Mouse (Mus musculus) left cerebral cortex, adult 2 months (tissue): ENCODE data around the gene Snrnp25. TPM values are rescaled to one million over a fixed set of nuclear protein-coding genes. Genes with fewer than 3 reads are reported as not detected.

ENCODE experiments used
- DNase-seq, 2 experiments: peaks; one replicate each; pipeline ENCODE4 v3.0.0; 2021 to 2022; ENCODE audit warnings: low spot score in 2 of 2, mixed read lengths in 1 of 2; ENCODE audit errors: extremely low spot score in 1 of 2
- H3K27ac ChIP-seq: fragments of 200-600 bp; 2 replicates; pipeline ENCODE4 v1.8.1; 2022
- H3K4me3 ChIP-seq: fragments of 200-600 bp; 2 replicates; pipeline ENCODE4 v1.8.1; 2022
- CTCF ChIP-seq: fragments of 200-600 bp; IDR thresholded peaks from 2 replicates; pipeline ENCODE4 v1.8.1; 2022; ENCODE audit warnings: antibody characterized with exemption, mild to moderate bottlenecking, moderate library complexity
- intact Hi-C: fragments of 180-260 bp; cut with DNase I; formaldehyde crosslinking; loops from one replicate; pipeline ENCODE4 v1.15.1; 2025
- total RNA-seq, 2 experiments: library from RNA; stranded (reverse); gene quantifications; 2 replicates each; pipeline ENCODE4 v1.2.3; 2021

Gene Snrnp25
- total RNA-seq, 2 experiments from 2014 or later, result 19.2 to 24.6 TPM

DNA sequence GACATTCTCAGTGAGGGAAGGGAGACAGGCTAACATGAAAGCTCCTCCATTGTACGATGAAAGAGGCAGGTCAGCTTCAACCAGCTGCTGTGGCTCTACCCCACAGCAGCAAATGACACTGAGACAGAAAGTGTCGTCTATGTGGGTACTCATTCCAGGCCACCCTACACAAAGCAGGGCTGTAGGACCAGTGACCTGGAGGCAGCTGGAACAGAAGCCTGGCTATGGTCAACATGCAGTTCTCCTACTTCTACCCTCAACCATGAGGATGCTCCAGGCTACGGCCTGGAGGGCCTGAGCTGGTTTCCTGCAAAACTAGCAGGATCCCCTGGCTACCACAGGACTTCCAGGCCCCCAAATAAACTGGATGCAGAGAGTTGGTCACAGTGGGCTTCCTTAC lies 51.4 kb downstream of the Snrnp25 start:
- TF ChIP-seq CTCF, result no peak
- intact Hi-C loops, result no loop called here
- Histone ChIP-seq H3K27ac (no peak overlapping the region), H3K4me3 (no peak overlapping the region)
- DNase-seq, result no peak

Other genes starting within 250 kb of the Snrnp25 start
- not detected for gene 4930524B15Rik, start 239.8 kb upstream of the Snrnp25 start, total RNA-seq
- gene Nsg2, start 205.0 kb upstream of the Snrnp25 start, total RNA-seq, result 100 to 1,000 TPM; 605 to 615 TPM
- gene Il9r, start 5.1 kb upstream of the Snrnp25 start, total RNA-seq, result not detected
- 10 to 100 TPM; 13.9 to 14.4 TPM for gene Rhbdf1, start 16.9 kb downstream of the Snrnp25 start, total RNA-seq
- 10 to 100 TPM; 17.5 to 19.1 TPM for gene Mpg, start 21.1 kb downstream of the Snrnp25 start, total RNA-seq
- 10 to 100 TPM; 45.2 to 52.2 TPM for gene Nprl3, start 62.3 kb downstream of the Snrnp25 start, total RNA-seq
- gene Hba-x, start 71.0 kb downstream of the Snrnp25 start, total RNA-seq, result not detected
- gene Hba-a1, start 78.1 kb downstream of the Snrnp25 start, total RNA-seq, result 100 to 1,000 TPM; 247 to 343 TPM
- not detected for gene Hbq1b, start 81.5 kb downstream of the Snrnp25 start, total RNA-seq
- gene Hba-a2, start 91.1 kb downstream of the Snrnp25 start, total RNA-seq, result 100 to 1,000 TPM; 271 to 300 TPM
- 1 to 10 TPM; 1.7 TPM for gene Hbq1a, start 94.7 kb downstream of the Snrnp25 start, total RNA-seq
- gene Sh3pxd2b, start 142.4 kb downstream of the Snrnp25 start, total RNA-seq, result 10 to 100 TPM; 11.4 to 16.4 TPM
- gene Ubtd2, start 250.0 kb downstream of the Snrnp25 start, total RNA-seq, result 10 to 100 TPM; 53.9 to 57.3 TPM